Mouse (Mus musculus): ENCODE measurements at regions not wholly inside any gene's neighbourhood (a gene's known extent, or its start where the extent isn't known, plus 50 kb on each side); places are given as distances from the start of the nearest gene placed in this dataset.

DNA sequence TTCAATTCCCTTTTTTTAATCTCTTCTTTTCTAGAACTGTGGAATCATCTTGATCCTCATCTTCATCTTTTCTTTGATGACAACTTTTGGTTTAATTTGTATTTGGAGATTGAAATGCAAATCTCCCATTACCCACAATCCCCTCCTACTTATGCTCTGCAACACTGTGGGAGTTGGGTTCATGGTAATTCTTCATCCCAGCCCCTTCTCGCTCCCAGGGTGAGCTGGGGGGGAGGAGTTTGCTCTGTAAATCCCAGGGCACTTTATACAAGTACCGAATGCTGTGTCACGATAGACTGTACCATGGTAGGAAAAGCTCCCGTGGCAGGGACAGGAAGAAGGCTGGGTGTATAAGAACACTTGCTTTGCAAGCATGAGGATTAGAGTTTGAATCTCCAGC, 193.8 kb downstream of the Uaca start:
- H3K9me3 ChIP-seq (ENCODE audit: control insufficient read depth, low read depth, low read length), result no peaks in the 10 kb centered on the region
- ATAC-seq (ENCODE audit: insufficient number of reproducible peaks, insufficient read depth, low FRiP score, low read depth), result no peak
- H3K27ac ChIP-seq (ENCODE audit: low read length), result no peak overlapping the region
- H3K4me2 ChIP-seq (replicated peaks; ENCODE audit: low read depth, low read length), result no peak overlapping the region
- H3K36me3 ChIP-seq (ENCODE audit: control insufficient read depth, insufficient read depth, low read length), result no peaks in the 10 kb centered on the region
- no peak overlapping the region for H3K9ac ChIP-seq (replicated peaks; ENCODE audit: low read depth, low read length)
- 60% methylated on average over 4 of the region's 4 CpGs for WGBS
- no peak overlapping the region for H3K4me3 ChIP-seq (ENCODE audit: low read depth, low read length)
- H3K27me3 ChIP-seq (ENCODE audit: control insufficient read depth, insufficient read depth, low read length), result no peaks in the 10 kb centered on the region
- H3K4me1 ChIP-seq (ENCODE audit: control insufficient read depth, insufficient read depth, low read length), result peaks cover 6% of the 10 kb centered on the region; the same call in 1 of the 2 replicates

DNA sequence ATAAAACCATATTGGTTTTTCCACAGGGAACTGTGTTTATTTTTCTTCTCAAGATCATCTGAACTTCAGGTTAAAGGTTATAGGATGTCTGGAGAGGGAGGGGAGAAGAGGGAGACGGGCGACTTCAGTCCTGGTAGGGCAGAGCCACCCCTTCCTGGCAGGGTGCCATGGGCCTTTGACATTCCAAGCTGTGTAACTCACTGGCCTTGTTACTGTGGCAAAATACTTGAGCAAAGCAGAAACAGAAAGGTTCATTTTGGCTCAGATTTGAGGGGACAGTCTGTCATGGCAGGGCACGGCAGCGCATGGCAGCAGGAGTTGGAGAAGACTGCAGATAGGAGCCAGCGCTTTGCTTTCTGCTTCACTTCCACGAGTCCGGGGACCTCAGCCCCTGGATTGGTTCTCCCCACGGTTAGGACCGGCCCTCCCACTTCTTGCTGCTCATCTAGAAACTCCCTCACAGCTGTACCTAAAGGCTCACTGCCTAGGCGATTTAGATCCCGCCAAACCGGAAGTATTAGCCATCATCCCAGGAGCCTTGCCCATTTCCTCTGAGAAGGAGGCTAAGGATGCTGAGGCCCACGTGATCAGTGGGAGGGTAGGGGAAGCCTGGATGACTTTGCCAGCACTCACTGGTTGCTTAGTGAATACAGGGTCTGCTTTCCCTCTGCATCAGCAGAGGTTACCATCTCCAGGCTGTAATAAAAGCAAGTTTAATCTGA, 195.5 kb downstream of the Uaca start:
- Histone ChIP-seq H3K4me1 (ENCODE audit: control insufficient read depth, insufficient read depth, low read length) (peaks cover 10% of the 10 kb centered on the region; the same call in 1 of the 2 replicates), H3K27me3 (ENCODE audit: control insufficient read depth, insufficient read depth, low read length) (no peaks in the 10 kb centered on the region), H3K4me3 (ENCODE audit: low read depth, low read length) (no peak overlapping the region), H3K9ac (replicated peaks; ENCODE audit: low read depth, low read length) (no peak overlapping the region), H3K4me2 (replicated peaks; ENCODE audit: low read depth, low read length) (no peak overlapping the region), H3K27ac (ENCODE audit: low read length) (no peak overlapping the region), H3K36me3 (ENCODE audit: control insufficient read depth, insufficient read depth, low read length) (no peaks in the 10 kb centered on the region), H3K9me3 (ENCODE audit: control insufficient read depth, low read depth, low read length) (no peaks in the 10 kb centered on the region)
- WGBS, result 40% methylated on average over 13 of the region's 13 CpGs
- ATAC-seq (ENCODE audit: insufficient number of reproducible peaks, insufficient read depth, low FRiP score, low read depth), result 0 out of 2 replicates have a peak, but pooled peaks have one; percentile 42

DNA sequence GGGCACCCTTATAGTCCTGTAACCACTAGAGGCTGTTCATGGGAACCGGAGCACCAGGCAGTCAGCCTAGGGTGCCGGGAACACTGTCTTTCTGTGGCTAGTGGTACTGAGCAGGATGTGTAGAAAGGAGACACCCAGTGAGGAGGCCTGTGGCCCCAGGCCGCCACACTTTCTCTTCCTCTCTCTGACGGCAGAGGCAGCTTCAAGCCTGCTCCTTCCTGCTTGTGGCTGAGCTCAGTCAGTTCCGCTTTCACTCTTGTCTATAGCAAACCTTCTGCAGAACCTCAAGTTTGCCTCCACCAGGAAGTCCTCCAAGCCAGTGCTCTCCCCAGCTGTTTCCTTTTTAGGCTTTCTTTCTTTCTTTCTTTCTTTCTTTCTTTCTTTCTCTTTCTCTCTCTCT, 197.2 kb downstream of the Uaca start:
- Histone ChIP-seq H3K36me3 (ENCODE audit: control insufficient read depth, insufficient read depth, low read length) (no peaks in the 10 kb centered on the region), H3K9ac (replicated peaks; ENCODE audit: low read depth, low read length) (no peak overlapping the region), H3K9me3 (ENCODE audit: control insufficient read depth, low read depth, low read length) (no peaks in the 10 kb centered on the region), H3K4me3 (ENCODE audit: low read depth, low read length) (no peak overlapping the region), H3K27ac (ENCODE audit: low read length) (no peak overlapping the region), H3K4me1 (ENCODE audit: control insufficient read depth, insufficient read depth, low read length) (peaks cover 15% of the 10 kb centered on the region; the same call in 1 of the 2 replicates), H3K27me3 (ENCODE audit: control insufficient read depth, insufficient read depth, low read length) (no peaks in the 10 kb centered on the region), H3K4me2 (replicated peaks; ENCODE audit: low read depth, low read length) (no peak overlapping the region)
- ATAC-seq (ENCODE audit: insufficient number of reproducible peaks, insufficient read depth, low FRiP score, low read depth), result no peak
- 76% methylated on average over 5 of the region's 5 CpGs for WGBS

DNA sequence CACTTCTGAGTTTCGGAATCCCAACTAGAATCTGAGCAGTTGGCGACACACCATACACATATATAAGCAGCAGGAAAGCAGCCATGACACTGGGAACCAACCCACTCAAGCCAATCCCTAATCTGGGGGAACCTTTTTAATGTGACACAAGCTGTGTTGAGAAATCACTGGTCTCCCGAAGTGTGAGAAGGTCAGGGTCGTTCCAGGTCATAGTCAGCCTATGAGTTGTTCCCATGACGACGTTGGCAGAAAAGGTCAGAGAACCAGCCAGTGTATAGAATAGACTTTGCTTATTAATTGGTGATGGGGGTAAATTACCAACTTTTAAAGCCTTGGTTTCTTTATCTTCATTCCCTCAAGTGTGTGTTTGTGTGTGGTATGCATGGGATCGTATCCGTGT, 199.3 kb downstream of the Uaca start:
- H3K27ac ChIP-seq (ENCODE audit: low read length), result no peak overlapping the region
- H3K9me3 ChIP-seq (ENCODE audit: control insufficient read depth, low read depth, low read length), result no peaks in the 10 kb centered on the region
- no peak for ATAC-seq (ENCODE audit: insufficient number of reproducible peaks, insufficient read depth, low FRiP score, low read depth)
- 73% methylated on average over 8 of the region's 8 CpGs for WGBS
- no peak overlapping the region for H3K4me2 ChIP-seq (replicated peaks; ENCODE audit: low read depth, low read length)
- no peak overlapping the region for H3K4me3 ChIP-seq (ENCODE audit: low read depth, low read length)
- no peaks in the 10 kb centered on the region for H3K27me3 ChIP-seq (ENCODE audit: control insufficient read depth, insufficient read depth, low read length)
- H3K9ac ChIP-seq (replicated peaks; ENCODE audit: low read depth, low read length), result no peak overlapping the region
- H3K36me3 ChIP-seq (ENCODE audit: control insufficient read depth, insufficient read depth, low read length), result no peaks in the 10 kb centered on the region
- H3K4me1 ChIP-seq (ENCODE audit: control insufficient read depth, insufficient read depth, low read length), result peaks cover 15% of the 10 kb centered on the region; the same call in 1 of the 2 replicates

DNA sequence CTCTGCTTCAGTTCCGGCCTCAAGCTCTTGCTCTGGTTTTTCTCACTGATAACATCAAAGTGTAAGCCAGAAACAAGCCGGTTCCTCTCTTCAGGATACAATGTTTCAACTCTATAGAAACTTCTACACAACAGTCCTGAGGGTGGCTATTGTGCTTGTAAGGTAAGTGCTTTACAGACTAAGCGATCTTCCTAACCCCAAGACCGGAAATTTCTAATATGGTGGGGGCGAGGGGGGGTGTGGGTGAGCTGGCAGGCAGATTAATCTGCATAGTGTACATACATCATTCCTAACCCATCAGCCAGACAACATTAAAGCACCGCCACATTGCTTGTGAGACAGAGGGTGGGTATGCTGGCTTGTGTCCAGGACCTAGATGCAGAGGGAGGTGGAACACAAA, 200.8 kb downstream of the Uaca start:
- ATAC-seq (ENCODE audit: insufficient number of reproducible peaks, insufficient read depth, low FRiP score, low read depth), result no peak
- Histone ChIP-seq H3K4me1 (ENCODE audit: control insufficient read depth, insufficient read depth, low read length) (peaks cover 9% of the 10 kb centered on the region; the same call in 1 of the 2 replicates), H3K27ac (ENCODE audit: low read length) (no peak overlapping the region), H3K4me3 (ENCODE audit: low read depth, low read length) (no peak overlapping the region), H3K9ac (replicated peaks; ENCODE audit: low read depth, low read length) (no peak overlapping the region), H3K9me3 (ENCODE audit: control insufficient read depth, low read depth, low read length) (no peaks in the 10 kb centered on the region), H3K4me2 (replicated peaks; ENCODE audit: low read depth, low read length) (no peak overlapping the region), H3K27me3 (ENCODE audit: control insufficient read depth, insufficient read depth, low read length) (no peaks in the 10 kb centered on the region), H3K36me3 (ENCODE audit: control insufficient read depth, insufficient read depth, low read length) (no peaks in the 10 kb centered on the region)
- 36% methylated on average over 6 of the region's 6 CpGs for WGBS

DNA sequence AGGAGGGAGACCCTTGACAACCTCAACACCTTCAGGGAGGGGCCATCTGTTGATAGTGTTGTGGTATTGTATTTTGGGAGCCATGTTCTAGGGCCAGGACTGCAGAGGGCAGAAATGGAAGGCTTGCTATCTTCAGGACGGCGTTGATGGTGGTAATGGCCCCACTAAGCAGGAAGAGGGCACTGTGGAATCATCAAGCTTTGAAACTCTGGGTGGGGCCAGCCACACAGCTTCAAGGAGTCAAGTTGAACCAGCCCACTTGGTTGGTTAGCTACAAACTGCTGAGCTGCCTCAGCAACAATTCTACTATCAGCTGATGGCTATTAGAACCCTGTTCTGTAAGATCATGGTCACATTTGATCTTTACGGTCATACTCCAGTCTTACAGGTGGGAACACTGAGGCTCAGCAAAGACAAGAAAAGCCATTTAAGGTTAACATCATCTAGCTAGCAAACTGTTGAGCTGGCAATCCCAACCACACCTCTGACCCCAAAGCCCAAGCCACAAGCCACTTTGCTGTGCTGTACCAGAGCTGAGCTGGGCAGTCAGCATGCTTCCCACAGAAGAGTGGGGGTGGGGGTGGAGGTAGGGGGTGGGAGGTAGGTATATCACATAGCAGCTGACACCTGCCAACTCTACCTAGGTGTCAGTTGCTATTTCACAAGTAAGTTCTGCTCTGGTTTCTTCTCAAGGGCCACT, 203.9 kb downstream of the Uaca start:
- H3K27me3 ChIP-seq (ENCODE audit: control insufficient read depth, insufficient read depth, low read length), result no peaks in the 10 kb centered on the region
- H3K4me2 ChIP-seq (replicated peaks; ENCODE audit: low read depth, low read length), result no peak overlapping the region
- no peak overlapping the region for H3K4me3 ChIP-seq (ENCODE audit: low read depth, low read length)
- H3K27ac ChIP-seq (ENCODE audit: low read length), result no peak overlapping the region
- no peak overlapping the region for H3K9ac ChIP-seq (replicated peaks; ENCODE audit: low read depth, low read length)
- WGBS, result 76% methylated on average over 3 of the region's 3 CpGs
- no peaks in the 10 kb centered on the region for H3K36me3 ChIP-seq (ENCODE audit: control insufficient read depth, insufficient read depth, low read length)
- H3K4me1 ChIP-seq (ENCODE audit: control insufficient read depth, insufficient read depth, low read length), result peaks cover 9% of the 10 kb centered on the region; the same call in 1 of the 2 replicates
- no peak for ATAC-seq (ENCODE audit: insufficient number of reproducible peaks, insufficient read depth, low FRiP score, low read depth)
- no peaks in the 10 kb centered on the region for H3K9me3 ChIP-seq (ENCODE audit: control insufficient read depth, low read depth, low read length)

DNA sequence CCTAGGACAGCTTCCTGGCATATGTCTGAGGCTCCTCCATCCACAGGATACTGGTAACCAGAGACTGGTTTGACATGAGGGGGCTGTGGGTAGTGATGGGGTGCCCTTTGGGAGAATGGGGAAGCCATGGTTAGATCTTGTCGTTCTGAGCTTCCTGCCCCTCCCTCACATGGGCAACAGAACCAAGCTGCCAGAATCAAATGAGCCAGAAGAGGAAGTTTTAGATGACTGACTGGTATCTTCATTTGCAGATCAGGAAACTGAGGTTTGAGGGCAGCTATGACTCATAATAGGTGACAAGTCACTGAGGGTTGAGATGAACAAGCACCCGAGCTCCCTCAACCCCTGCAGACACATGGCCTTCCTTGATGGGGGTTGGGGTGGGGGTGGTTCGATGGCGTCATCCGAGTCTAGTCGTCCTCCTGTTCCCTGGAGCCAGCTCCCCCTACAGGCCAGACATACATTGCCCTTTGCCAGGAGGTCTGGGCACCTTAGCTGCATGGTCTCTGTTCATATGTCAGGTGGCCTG, 204.7 kb downstream of the Uaca start:
- H3K4me2 ChIP-seq (replicated peaks; ENCODE audit: low read depth, low read length), result no peak overlapping the region
- H3K27ac ChIP-seq (ENCODE audit: low read length), result no peak overlapping the region
- 0 out of 2 replicates have a peak, but pooled peaks cover 4% of the 10 kb centered on the region for H3K4me1 ChIP-seq (ENCODE audit: control insufficient read depth, insufficient read depth, low read length)
- H3K9ac ChIP-seq (replicated peaks; ENCODE audit: low read depth, low read length), result no peak overlapping the region
- H3K36me3 ChIP-seq (ENCODE audit: control insufficient read depth, insufficient read depth, low read length), result no peaks in the 10 kb centered on the region
- H3K4me3 ChIP-seq (ENCODE audit: low read depth, low read length), result no peak overlapping the region
- 49% methylated on average over 6 of the region's 6 CpGs for WGBS
- H3K9me3 ChIP-seq (ENCODE audit: control insufficient read depth, low read depth, low read length), result no peaks in the 10 kb centered on the region
- no peak for ATAC-seq (ENCODE audit: insufficient number of reproducible peaks, insufficient read depth, low FRiP score, low read depth)
- H3K27me3 ChIP-seq (ENCODE audit: control insufficient read depth, insufficient read depth, low read length), result no peaks in the 10 kb centered on the region

DNA sequence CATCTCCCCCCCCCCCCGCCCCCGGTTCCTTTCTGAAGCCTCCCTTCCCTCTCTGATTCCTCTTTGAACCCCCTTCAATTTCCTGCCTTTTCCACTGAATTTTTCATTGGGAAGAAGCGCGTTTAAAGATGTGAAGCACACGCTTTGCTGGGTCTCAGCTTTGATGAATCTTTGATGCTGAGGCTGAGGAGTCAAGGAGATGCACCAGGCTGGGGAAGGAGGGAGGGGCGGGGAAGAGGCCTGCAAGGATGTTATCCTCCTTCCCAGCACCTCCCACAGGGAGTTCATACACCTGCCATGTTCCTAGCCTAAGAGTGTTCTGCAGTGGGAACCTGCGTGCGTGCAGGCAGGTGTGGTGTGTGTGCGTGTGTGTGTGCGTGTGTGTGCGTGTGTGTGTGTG, 205.9 kb downstream of the Uaca start:
- no peaks in the 10 kb centered on the region for H3K9me3 ChIP-seq (ENCODE audit: control insufficient read depth, low read depth, low read length)

More for the DNA sequence above, 205.9 kb downstream of the Uaca start:
- 0 out of 2 replicates have a peak, but pooled peaks cover under 1% of the 10 kb centered on the region for H3K4me1 ChIP-seq (ENCODE audit: control insufficient read depth, insufficient read depth, low read length)
- no peaks in the 10 kb centered on the region for H3K27me3 ChIP-seq (ENCODE audit: control insufficient read depth, insufficient read depth, low read length)
- H3K4me3 ChIP-seq (ENCODE audit: low read depth, low read length), result no peak overlapping the region
- no peak overlapping the region for H3K4me2 ChIP-seq (replicated peaks; ENCODE audit: low read depth, low read length)
- H3K27ac ChIP-seq (ENCODE audit: low read length), result no peak overlapping the region
- H3K9ac ChIP-seq (replicated peaks; ENCODE audit: low read depth, low read length), result no peak overlapping the region
- no peak for ATAC-seq (ENCODE audit: insufficient number of reproducible peaks, insufficient read depth, low FRiP score, low read depth)
- no peaks in the 10 kb centered on the region for H3K36me3 ChIP-seq (ENCODE audit: control insufficient read depth, insufficient read depth, low read length)
- WGBS, result 75% methylated on average over 11 of the region's 11 CpGs
